8 mouse cellular contexts compared by ENCODE assay signal in the genomic region with DNA sequence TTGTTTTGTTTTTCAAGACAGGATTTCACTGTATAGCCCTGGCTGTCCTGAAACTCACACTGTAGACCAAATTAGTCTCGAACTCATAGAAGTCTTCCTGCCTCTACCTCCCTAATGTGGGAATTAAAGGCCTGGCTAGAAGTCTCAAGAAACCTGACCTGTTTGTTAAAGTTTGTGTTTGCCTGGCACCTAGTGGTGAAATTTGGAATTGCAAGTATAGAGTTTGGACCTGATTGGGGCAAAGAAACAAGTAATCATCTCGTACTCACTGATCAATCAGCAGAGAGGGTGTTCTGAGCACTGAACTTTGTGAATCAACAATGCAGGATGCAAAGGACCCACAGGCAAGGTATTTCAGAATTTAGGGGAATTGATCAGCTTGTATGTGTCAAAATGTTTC. TPM values are rescaled to one million over a fixed set of nuclear protein-coding genes. Genes with fewer than 3 reads are reported as not detected.
DNase-seq lines count a peak whose midpoint lies in the region; ATAC-seq and TF ChIP-seq lines count a peak whose summit lies in the region.

No protein-coding gene starts in this region.

- WGBS in lung, embryonic 14.5 days, result 21% methylated on average over 2 of the region's 2 CpGs

- no peak for ATAC-seq in frontal cortex, adult (ENCODE audit: low TSS enrichment)
- no peak for ATAC-seq in lung, embryonic 14.5 days (ENCODE audit: insufficient read depth)

- no peak for TF ChIP-seq POLR2A in testis, adult 2 months (IDR thresholded peaks at IDR 0.05; ENCODE audit: control insufficient read depth, low read depth, low read length)

- H3K4me1 ChIP-seq in testis, adult 2 months (ENCODE audit: control insufficient read depth, insufficient read depth, low read length), result no peaks in the 10 kb centered on the region
- no peaks in the 10 kb centered on the region for H3K4me1 ChIP-seq in lung, embryonic 14.5 days (ENCODE audit: insufficient read depth)

- H3K4me2 ChIP-seq in lung, embryonic 14.5 days, result no peak overlapping the region

- H3K36me3 ChIP-seq in testis, adult 2 months (ENCODE audit: control insufficient read depth, insufficient read depth, low read length), result no peaks in the 10 kb centered on the region
- no peaks in the 10 kb centered on the region for H3K36me3 ChIP-seq in lung, embryonic 14.5 days (ENCODE audit: insufficient read depth)

- H3K4me3 ChIP-seq in testis, adult 2 months (ENCODE audit: control insufficient read depth, low read depth, low read length), result no peak overlapping the region
- H3K4me3 ChIP-seq in lung, embryonic 14.5 days (ENCODE audit: low read depth, low read length), result no peak overlapping the region

- DNase-seq in frontal cortex, adult 2 months (ENCODE audit: extremely low spot score in 1 of 2, low spot score in 1 of 2), result peak; percentile 21 to 89
- no peak for DNase-seq in testis, postnatal 10 days (ENCODE audit: low spot score)
- DNase-seq in cerebellum, adult 8-10 months, result peak; percentile 52
- peak; percentile 77 for DNase-seq in kidney, adult 9 months
- peak; percentile 89 for DNase-seq in lung, embryonic 14.5 days
- DNase-seq in thymus, postnatal 25 days, result peak; percentile 37

- peak; percentile 12; the same call in 1 of the 2 replicates for TF ChIP-seq CTCF in testis, adult 2 months (IDR thresholded peaks at IDR 0.05; ENCODE audit: control insufficient read depth, insufficient read depth, insufficient replicate concordance, low read depth, low read length)
- peak; percentile 91 for TF ChIP-seq CTCF in lung, embryonic 14.5 days (IDR thresholded peaks at IDR 0.05; ENCODE audit: low read depth)

- no peaks in the 10 kb centered on the region for H3K9me3 ChIP-seq in lung, embryonic 14.5 days (ENCODE audit: low read depth, low read length)

- H3K27me3 ChIP-seq in testis, adult 2 months (ENCODE audit: control insufficient read depth, insufficient read depth, low read length), result no peaks in the 10 kb centered on the region
- H3K27me3 ChIP-seq in lung, embryonic 14.5 days (ENCODE audit: insufficient read depth, low read length), result no peaks in the 10 kb centered on the region

- no peak overlapping the region for H3K9ac ChIP-seq in lung, embryonic 14.5 days

- H3K27ac ChIP-seq in testis, adult 2 months (ENCODE audit: control insufficient read depth, insufficient read depth, low read depth, low read length), result no peak overlapping the region
- no peak overlapping the region for H3K27ac ChIP-seq in lung, embryonic 14.5 days (ENCODE audit: low read depth)

RNA-seq across cellular contexts. Expression of a gene that starts 50.2 kb away (rescaled TPM):
- 8.2 and 10.0 TPM in 2 replicates for polyA plus RNA-seq in frontal cortex, adult 2 months (2012; rRNA removed)
- 7.3 TPM in 2 replicates for polyA plus RNA-seq in testis, adult 2 months (2012; rRNA removed)
- polyA plus RNA-seq in lung, embryonic 14.5 days (2014; fragmentation: Nextera tagmentation; extraction: Ambion mirVana), result 19.6 and 23.3 TPM in 2 replicates
